Comparison of ENCODE assay signal across 23 mouse cellular contexts in genomic region chr10:126121626-126122025, GRCm38 (mm10).
"Had no signal": no experiment of that assay in that cellular context is flagged by ENCODE, and none has a peak within 500 bp of the region (broad histone marks: within the 10 kb centered on the region; RNA-seq: fewer than 3 reads in every experiment).

No protein-coding gene starts in this region.

- H3K9ac ChIP-seq: liver, postnatal 0 days; lung, embryonic 15.5 days; midbrain, embryonic 12.5 days; neural tube, embryonic 13.5 days; neural tube, embryonic 15.5 days; stomach, embryonic 15.5 days had no signal

- DNase-seq: liver, postnatal 0 days; lung, adult 2 months; lung, postnatal 14 days; lung, postnatal 4 days; midbrain, embryonic 14.5 days; retina, postnatal 1 day; right cerebral cortex, adult 18-20 months; right cerebral cortex, postnatal 25 days; right cerebral cortex, postnatal 4 days; spleen, adult 18-20 months; thymus, adult 2 months; thymus, postnatal 25 days; thymus, postnatal 4 days had no signal

- H3K36me3 ChIP-seq: lung, embryonic 15.5 days; midbrain, embryonic 10.5 days; midbrain, embryonic 12.5 days; neural tube, embryonic 13.5 days; neural tube, embryonic 15.5 days; stomach, embryonic 15.5 days had no signal

- ATAC-seq: liver, postnatal 0 days; lung, postnatal 0 days; midbrain, embryonic 16.5 days had no signal

- H3K9me3 ChIP-seq: lung, embryonic 15.5 days; midbrain, embryonic 10.5 days; midbrain, embryonic 12.5 days; neural tube, embryonic 13.5 days; neural tube, embryonic 15.5 days; stomach, embryonic 15.5 days had no signal

- H3K4me2 ChIP-seq: lung, embryonic 15.5 days; midbrain, embryonic 12.5 days; neural tube, embryonic 13.5 days; neural tube, embryonic 15.5 days; stomach, embryonic 15.5 days had no signal

- H3K4me1 ChIP-seq: lung, embryonic 15.5 days; midbrain, embryonic 10.5 days; midbrain, embryonic 12.5 days; neural tube, embryonic 13.5 days; neural tube, embryonic 15.5 days; stomach, embryonic 15.5 days had no signal

- H3K27me3 ChIP-seq: lung, embryonic 15.5 days; midbrain, embryonic 12.5 days; neural tube, embryonic 13.5 days; neural tube, embryonic 15.5 days; stomach, embryonic 15.5 days had no signal

- H3K4me3 ChIP-seq: lung, embryonic 15.5 days; midbrain, embryonic 10.5 days; midbrain, embryonic 12.5 days; myocyte; neural tube, embryonic 13.5 days; neural tube, embryonic 15.5 days; stomach, embryonic 15.5 days had no signal

- H3K27ac ChIP-seq: lung, embryonic 15.5 days; midbrain, embryonic 10.5 days; midbrain, embryonic 12.5 days; neural tube, embryonic 13.5 days; neural tube, embryonic 15.5 days; stomach, embryonic 15.5 days; stomach, postnatal 0 days had no signal
